Mouse (Mus musculus) kidney, adult 18-20 months (tissue): Measurements from ENCODE around the gene C330021F23Rik.

Source experiments
- DNase-seq: peaks from one replicate; pipeline ENCODE4 v3.0.0; 2021

Gene C330021F23Rik

GRCm38 (mm10) chr8:3587391-3588257 lies 19.8 kb downstream of the C330021F23Rik start:
- peak; percentile 86 for DNase-seq

- no peak for DNase-seq
These were observed 20.5 kb downstream of the C330021F23Rik start for GRCm38 (mm10) chr8:3588258-3588633.

DNA sequence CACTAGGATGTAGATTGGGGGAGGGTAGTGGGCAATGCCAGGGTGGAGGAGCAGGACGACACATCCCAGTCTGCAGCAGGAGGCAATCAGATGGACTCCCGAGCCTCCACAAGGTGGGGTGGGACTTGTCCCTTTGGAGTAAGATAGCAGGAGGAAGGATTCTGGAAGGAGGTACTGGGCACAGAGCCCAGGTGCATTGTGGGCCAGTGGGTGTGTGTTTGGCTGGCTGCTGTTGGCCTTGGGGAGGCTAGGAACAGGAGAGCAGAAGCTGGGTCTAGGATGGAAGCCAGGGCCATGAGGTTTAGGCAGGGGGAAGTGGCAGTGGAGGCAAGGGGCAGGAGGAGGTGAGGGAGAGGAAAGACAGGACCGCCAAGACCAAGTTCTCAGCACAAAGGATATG lies 25.7 kb downstream of the C330021F23Rik start:
- peak; percentile 42 for DNase-seq

DNA sequence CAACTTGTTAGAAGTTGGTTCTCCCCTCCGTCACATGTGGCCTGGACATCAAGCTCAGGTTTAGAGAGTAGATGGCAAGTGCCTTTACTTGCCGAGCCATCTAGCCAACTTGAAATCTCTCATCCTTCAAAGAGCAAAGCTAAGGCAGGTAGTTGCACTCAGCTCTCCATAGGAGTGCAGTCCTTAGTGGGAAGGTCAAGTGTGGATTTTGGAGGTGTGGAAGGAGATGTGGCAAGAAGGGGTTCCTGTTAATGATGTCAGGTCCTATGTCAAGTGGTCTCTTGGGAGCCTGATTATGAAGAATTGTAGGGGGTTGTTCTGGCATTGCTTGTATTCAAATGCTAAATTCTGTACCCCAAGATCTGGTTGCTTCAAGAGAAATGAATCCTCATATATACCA lies 26.7 kb downstream of the C330021F23Rik start:
- DNase-seq, result no peak

DNA sequence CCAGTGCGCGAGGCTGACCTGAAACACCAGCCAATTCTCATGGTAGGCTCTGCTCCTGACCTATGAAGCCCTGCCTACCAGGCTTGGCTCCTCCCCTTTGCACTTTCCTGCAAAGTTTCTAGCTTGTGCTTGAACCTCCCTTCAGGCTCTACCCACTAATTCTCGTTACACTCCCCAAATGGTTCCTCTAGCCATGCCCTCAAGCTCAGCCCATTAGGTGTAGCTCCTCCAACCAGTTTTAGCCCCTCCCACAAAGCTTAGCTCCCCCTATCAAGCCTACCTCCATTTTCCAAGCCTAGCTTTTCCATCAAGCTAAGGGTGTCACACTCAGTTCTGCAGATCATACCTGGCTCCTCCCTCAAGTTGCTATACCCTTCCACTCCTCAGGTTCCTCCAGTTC lies 30.3 kb downstream of the C330021F23Rik start:
- no peak for DNase-seq

DNA sequence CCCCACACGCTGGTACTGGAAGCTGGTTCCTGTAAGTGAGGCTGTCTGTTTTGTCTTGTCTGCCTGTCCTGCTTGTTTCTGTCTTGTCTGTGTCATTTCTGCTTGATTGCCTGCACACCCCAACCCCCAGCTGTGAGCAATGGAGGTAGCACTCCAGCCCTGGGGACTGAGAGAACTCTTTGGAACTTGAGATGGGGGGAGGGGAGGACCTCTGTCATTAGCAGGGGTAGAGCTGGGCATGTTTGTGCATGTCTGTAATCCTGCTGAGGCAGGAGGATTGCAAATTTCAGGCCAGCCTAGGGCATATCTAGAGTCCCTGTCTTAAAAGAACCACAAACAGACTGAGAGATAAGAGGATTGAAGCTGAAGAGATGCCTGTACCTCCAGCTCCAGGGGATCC lies 31.4 kb downstream of the C330021F23Rik start:
- no peak for DNase-seq

GRCm38 (mm10) chr8:3600401-3600800 lies 32.6 kb downstream of the C330021F23Rik start:
- no peak for DNase-seq

DNA sequence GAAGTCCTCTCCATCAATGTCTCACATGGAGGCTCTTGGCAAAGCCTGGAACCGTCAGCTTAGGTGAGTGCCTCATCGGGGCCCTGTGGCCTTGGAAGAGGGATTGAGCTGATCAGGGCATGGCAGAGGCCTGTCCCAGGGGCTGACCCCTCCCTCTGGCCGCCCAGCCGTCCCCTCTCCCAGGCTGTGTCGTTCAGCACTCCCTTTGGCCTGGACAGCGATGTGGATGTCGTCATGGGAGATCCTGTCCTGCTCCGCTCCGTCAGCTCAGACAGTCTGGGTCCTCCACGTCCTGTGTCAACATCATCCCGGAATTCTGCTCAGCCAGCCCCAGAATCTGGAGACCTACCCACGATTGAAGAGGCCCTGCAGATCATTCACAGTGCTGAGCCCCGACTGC lies 35.6 kb downstream of the C330021F23Rik start:
- DNase-seq, result no peak

DNA sequence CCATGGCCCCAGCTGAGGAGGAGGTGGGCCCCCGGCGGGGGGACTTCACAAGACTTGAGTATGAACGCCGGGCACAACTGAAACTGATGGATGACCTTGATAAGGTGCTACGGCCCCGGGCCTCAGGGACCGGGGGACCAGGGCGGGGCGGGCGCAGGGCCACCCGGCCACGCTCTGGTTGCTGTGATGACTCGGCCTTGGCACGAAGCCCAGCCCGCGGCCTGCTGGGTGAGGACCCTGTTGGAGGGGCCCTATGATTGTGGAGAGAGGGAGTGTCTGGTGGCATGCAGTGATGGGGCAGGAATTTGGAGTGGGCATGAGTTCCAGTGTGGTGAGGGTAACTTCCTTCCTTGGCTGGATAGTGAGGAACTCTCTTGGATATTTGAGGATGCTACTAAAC lies 38.8 kb downstream of the C330021F23Rik start:
- DNase-seq, result peak; percentile 36

- no peak for DNase-seq
These were observed 40.0 kb downstream of the C330021F23Rik start for GRCm38 (mm10) chr8:3607822-3608221.

- peak; percentile 62 for DNase-seq
These were observed 41.4 kb downstream of the C330021F23Rik start for GRCm38 (mm10) chr8:3609046-3609815.

- DNase-seq, result peak; percentile 78
These were observed 42.0 kb downstream of the C330021F23Rik start for GRCm38 (mm10) chr8:3609816-3610150.

DNA sequence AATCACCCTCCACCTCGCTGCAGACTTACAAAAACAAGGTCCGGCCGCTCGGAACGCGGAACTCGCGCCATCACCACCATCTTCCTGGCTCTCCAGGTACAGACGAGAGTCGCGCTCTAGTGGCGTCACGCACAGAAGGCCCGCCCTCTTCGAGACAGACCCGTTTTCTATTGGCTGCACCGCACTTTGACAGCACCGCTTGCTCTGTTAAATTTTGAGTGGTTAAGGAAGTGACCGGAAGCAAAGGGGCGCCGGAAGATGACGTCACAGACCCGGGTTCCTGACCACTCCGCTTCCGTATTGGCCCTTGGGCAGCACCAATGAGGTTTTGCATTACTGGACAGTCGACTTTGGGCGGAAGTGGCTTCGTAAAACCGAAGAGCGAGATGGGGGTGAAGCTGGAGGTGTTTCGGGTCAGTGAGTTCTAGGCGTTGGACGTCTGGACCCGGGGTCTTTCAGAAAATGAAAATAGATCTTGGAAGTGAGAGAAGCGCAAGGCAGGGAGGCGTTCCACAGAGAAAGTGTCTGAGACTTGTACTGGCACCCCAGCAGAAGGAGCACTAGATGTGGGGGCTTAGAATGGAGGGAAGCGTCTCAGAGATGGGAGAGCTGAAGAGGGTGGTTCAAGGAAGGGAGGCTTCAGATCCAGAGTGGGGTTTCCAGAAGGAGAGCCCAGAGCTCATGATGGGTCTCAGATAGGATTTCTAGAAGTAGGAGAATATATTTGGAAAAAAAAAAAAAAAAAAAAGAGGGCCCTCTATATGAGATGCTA lies 53.6 kb downstream of the C330021F23Rik start, which contains the start of the genes Xab2 and Pet100:
Gene Xab2, minus strand, starts transcription at position 118 of the 772 bp plus-strand sequence.
Gene Pet100, plus strand, starts transcription at position 350 of the 772 bp plus-strand sequence.
- peak; percentile 98 for DNase-seq

- no peak for DNase-seq
These were observed 54.3 kb downstream of the C330021F23Rik start for GRCm38 (mm10) chr8:3622119-3622518.

DNA sequence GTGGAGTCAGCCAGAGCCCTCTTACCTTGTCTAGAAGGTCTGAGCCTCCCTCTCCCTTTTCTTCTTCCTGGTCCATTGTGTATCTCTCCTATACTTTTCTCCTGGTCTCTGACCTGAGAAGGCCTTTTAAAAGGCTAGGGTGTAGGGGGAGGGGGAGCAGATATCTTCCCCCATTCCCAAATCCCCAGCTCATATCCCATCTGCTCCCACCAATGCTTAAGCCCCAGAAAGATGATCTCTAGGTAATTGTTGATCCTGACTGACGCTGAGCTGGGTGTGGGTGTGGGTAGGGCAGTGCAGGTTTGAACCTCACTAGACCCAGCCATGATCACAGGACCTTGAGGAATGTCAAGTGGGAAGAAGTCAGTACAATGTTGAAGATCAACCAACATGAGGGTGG lies 57.7 kb downstream of the C330021F23Rik start, which contains the start of gene Pcp2:
Gene Pcp2, minus strand, starts transcription at position 101 of the 400 bp plus-strand sequence.
- no peak for DNase-seq

- DNase-seq, result no peak
These were observed 59.2 kb downstream of the C330021F23Rik start for GRCm38 (mm10) chr8:3626971-3627370.

DNA sequence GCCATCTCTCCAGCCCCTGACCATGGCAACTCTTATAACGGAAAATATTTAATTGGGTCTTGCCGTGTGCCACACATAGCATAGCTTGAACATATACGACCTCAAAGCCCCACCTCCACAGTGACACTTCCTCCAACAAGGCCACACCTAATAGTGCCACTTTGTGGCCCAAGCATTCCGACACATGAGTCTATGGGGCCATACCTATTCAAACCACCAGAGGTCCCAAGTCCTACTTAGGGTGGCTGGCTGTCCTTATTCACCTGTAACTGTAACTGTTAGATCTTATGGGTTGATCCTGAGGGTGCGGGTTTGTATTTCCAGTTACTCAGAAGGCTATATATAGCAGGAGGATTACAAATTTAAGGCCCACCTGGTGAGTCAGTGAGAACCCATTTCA lies 60.2 kb downstream of the C330021F23Rik start:
- peak; percentile 49 for DNase-seq

DNA sequence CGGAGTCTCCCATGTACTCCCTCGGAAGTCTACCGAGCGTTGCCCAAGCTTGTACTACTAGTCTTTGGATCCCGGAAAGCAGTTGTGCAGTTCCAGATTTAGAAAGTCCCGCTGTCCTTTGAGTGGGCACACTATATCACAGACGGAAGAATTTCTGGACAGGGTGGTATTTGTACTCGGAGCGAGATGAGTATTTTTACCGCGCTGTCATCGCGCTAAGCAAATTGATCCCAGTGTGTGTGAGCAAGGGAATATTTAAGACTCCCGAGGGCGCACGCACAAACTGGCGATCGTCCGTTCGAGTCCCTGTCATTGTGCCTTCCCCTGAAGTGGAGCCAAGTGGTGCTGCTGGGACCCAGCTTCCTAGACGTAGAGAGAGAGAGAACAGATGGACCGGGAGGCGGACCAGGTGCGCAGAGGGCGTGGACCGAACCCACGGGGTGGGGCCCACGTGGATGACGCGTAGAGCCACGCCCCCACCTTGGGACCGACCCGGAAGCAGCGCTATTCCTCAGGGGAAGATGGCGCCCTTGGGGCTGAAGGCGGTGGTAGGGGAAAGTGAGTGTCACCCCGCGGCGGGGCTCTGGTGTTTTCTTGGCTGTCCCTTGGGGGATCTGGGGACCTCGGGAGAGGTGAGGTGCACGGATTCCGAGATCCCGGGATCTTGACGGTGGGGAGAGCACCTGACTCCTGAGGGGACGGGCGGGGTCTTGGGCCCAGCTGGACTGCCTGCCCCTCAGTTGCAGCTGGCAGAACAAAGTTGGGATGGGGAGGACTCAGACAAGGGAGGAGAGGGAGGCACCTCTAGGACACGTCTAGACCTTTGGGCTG lies 63.1 kb downstream of the C330021F23Rik start, which contains the start of gene Stxbp2:
Gene Stxbp2, plus strand, starts transcription at position 309 of the 831 bp plus-strand sequence.
- DNase-seq, result peak; percentile 87

DNA sequence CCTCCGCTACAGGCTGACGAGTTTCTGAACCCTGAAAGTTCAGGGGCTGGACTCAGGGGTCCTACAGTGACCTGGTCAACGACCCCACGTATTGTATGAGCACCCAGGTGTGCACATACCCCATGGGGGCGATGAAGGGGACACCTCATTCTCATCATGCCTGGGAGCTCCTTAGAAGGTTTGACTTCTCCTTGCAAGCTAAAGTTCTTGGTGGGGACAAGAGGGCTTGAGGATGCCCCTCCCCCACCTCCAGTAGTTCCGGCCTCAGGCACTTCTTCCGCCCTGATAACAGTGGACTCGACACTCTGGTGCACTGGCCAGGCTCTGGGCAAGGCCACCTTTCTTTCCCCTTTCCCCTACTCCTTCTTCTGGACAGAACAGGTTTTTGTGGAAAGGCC lies 63.7 kb downstream of the C330021F23Rik start:
- no peak for DNase-seq
